Comparison of ENCODE assay signal across 21 mouse cellular contexts in the genomic region with DNA sequence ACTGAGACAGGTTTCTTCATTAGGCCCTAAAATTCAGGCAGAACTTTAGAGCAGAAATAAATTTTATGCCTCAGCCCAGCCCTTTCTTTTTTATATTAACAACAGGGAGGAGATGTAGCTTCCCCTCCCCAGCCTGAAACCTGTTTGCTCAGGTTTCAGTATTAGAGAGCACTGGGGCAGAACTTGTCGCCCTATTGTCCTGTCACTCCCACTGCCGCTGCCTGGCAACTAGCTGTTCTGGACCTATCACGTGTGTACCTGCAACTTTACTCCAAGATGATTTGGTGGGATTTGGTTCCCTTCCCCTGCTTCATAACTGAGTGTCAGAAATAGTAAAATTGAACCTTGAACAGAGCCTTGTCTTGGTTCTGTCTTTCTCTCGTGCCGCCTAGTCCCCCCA. TPM values are rescaled to one million over a fixed set of nuclear protein-coding genes. Genes with fewer than 3 reads are reported as not detected.
"Had no signal": no experiment of that assay in that cellular context is flagged by ENCODE, and none has a peak within 500 bp of the region (broad histone marks: within the 10 kb centered on the region; RNA-seq: fewer than 3 reads in every experiment).

No protein-coding gene starts in this region.

RNA-seq across cellular contexts. Expression of a gene that starts 34.3 kb away (rescaled TPM):
- polyA plus RNA-seq: forebrain, postnatal 0 days; gonadal fat pad, adult 2 months; heart, adult 2 months; heart, embryonic 11.5 days; heart, embryonic 13.5 days; heart, embryonic 15.5 days; heart, postnatal 0 days; hindbrain, embryonic 11.5 days; hindbrain, embryonic 13.5 days; hindbrain, embryonic 15.5 days; hindbrain, postnatal 0 days; intestine, embryonic 14.5 days; intestine, embryonic 16.5 days; kidney, embryonic 14.5 days; kidney, embryonic 16.5 days; limb, embryonic 10.5 days; limb, embryonic 12.5 days; liver, embryonic 11.5 days; liver, embryonic 13.5 days; liver, embryonic 15.5 days; liver, postnatal 0 days had no signal
